Mouse (Mus musculus) stomach, embryonic 16.5 days (tissue): ENCODE data around the gene Hist1h2ap. TPM values are rescaled to one million over a fixed set of nuclear protein-coding genes. Genes with fewer than 3 reads are reported as not detected.

ENCODE experiments used
- microRNA-seq: library from miRNA; unstranded; fragments of <30 nt; microRNA quantifications from one replicate; pipeline ENCODE4, GENCODE M21; 2016
- polyA plus RNA-seq: library from polyadenylated mRNA; unstranded; fragments of >200 nt; fragmentation: Nextera tagmentation; extraction: Ambion mirVana; gene quantifications from 2 replicates; pipeline ENCODE4 v1.2.1, GENCODE M21; 2015

Hist1h2ap gene
- polyA plus RNA-seq, 1 experiment from 2014 or later = 2,657 TPM

Small RNAs within 50 kb of the gene (microRNA-seq; reads per million reads assigned to microRNA genes)
- gene Gm19658 (not detected), gene Gm44346 (not detected), gene Gm44466 (not detected)

Other genes with a start within 250 kb of the Hist1h2ap start
- not detected in 2 replicates for gene Olfr1362, start 219.5 kb downstream of the Hist1h2ap start, polyA plus RNA-seq
- not detected in 2 replicates for gene Olfr11, start 191.0 kb downstream of the Hist1h2ap start, polyA plus RNA-seq
- not detected in 2 replicates for gene Olfr1361, start 170.1 kb downstream of the Hist1h2ap start, polyA plus RNA-seq
- not detected in 2 replicates for gene Olfr1360, start 156.1 kb downstream of the Hist1h2ap start, polyA plus RNA-seq
- not detected in 2 replicates for gene Olfr1359, start 135.4 kb downstream of the Hist1h2ap start, polyA plus RNA-seq
- gene Hist1h2bl, start 117.4 kb downstream of the Hist1h2ap start, polyA plus RNA-seq = 1.5 and 3.8 TPM in 2 replicates
- 7.3 and 11.8 TPM in 2 replicates for gene Hist1h2ai, start 117.1 kb downstream of the Hist1h2ap start, polyA plus RNA-seq
- gene Hist1h3h, start 115.8 kb downstream of the Hist1h2ap start, polyA plus RNA-seq = 4.6 and 5.6 TPM in 2 replicates
- gene Hist1h2bm, start 111.5 kb downstream of the Hist1h2ap start, polyA plus RNA-seq = 1.9 and 2.5 TPM in 2 replicates
- gene Hist1h4j, start 98.4 kb downstream of the Hist1h2ap start, polyA plus RNA-seq = 1.7 and 2.3 TPM in 2 replicates
- gene Hist1h4k, start 83.0 kb downstream of the Hist1h2ap start, polyA plus RNA-seq = 3.9 and 8.4 TPM in 2 replicates
- 18.1 and 21.5 TPM in 2 replicates for gene Hist1h2ak, start 79.7 kb downstream of the Hist1h2ap start, polyA plus RNA-seq
- gene Hist1h2bn, start 79.4 kb downstream of the Hist1h2ap start, polyA plus RNA-seq = 1.3 and 2.9 TPM in 2 replicates
- 9.6 and 10.6 TPM in 2 replicates for gene Hist1h1b, start 52.9 kb downstream of the Hist1h2ap start, polyA plus RNA-seq
- 59.9 and 94.5 TPM in 2 replicates for gene Hist1h3i, start 50.1 kb downstream of the Hist1h2ap start, polyA plus RNA-seq
- 1.9 and 2.6 TPM in 2 replicates for gene Hist1h2an, start 46.3 kb downstream of the Hist1h2ap start, polyA plus RNA-seq
- 0.77 and 1.4 TPM in 2 replicates for gene Hist1h2bp, start 46.0 kb downstream of the Hist1h2ap start, polyA plus RNA-seq
- 9.1 and 14.2 TPM in 2 replicates for gene Hist1h2bq, start 23.3 kb downstream of the Hist1h2ap start, polyA plus RNA-seq
- 1.5 TPM in 1 of 2 replicates, not detected in the other for gene Hist1h2ao, start 23.0 kb downstream of the Hist1h2ap start, polyA plus RNA-seq
- not detected in 2 replicates for gene Hist1h4m, start 21.8 kb downstream of the Hist1h2ap start, polyA plus RNA-seq
- 13.0 and 15.5 TPM in 2 replicates for gene Hist1h4n, start 1.3 kb downstream of the Hist1h2ap start, polyA plus RNA-seq
- gene Hist1h2br, start 236 bp upstream of the Hist1h2ap start, polyA plus RNA-seq = 11.8 and 18.5 TPM in 2 replicates
- 5.3 and 6.2 TPM in 2 replicates for gene Zfp184, start 111.6 kb upstream of the Hist1h2ap start, polyA plus RNA-seq
- 0.09 TPM in 1 of 2 replicates, not detected in the other for gene Pom121l2, start 147.7 kb upstream of the Hist1h2ap start, polyA plus RNA-seq
- gene Prss16, start 176.2 kb upstream of the Hist1h2ap start, polyA plus RNA-seq = 0.92 and 1.1 TPM in 2 replicates
- 10.9 TPM in 1 of 2 replicates, not detected in the other for gene Hist1h2ah, start 202.1 kb upstream of the Hist1h2ap start, polyA plus RNA-seq
- gene Hist1h2bk, start 202.4 kb upstream of the Hist1h2ap start, polyA plus RNA-seq = 2.6 and 4.0 TPM in 2 replicates
- gene Hist1h4i, start 207.9 kb upstream of the Hist1h2ap start, polyA plus RNA-seq = 13.4 and 15.5 TPM in 2 replicates
- 17.8 and 25.3 TPM in 2 replicates for gene Hist1h2ag, start 209.4 kb upstream of the Hist1h2ap start, polyA plus RNA-seq
- gene Hist1h2bj, start 209.7 kb upstream of the Hist1h2ap start, polyA plus RNA-seq = 5.6 and 10.3 TPM in 2 replicates